Mouse (Mus musculus) neural tube, embryonic 15.5 days (tissue): ENCODE measurements around the gene Mmadhc. TPM values are rescaled to one million over a fixed set of nuclear protein-coding genes. Genes with fewer than 3 reads are reported as not detected.

ENCODE experiments used
- ATAC-seq: fragments of 200-750 bp; cut with Nextera tagmentation; 2 replicates; pipeline ENCODE4 v1.8.0; 2017; ENCODE audit warnings: mild to moderate bottlenecking, moderate TSS enrichment, moderate library complexity; ENCODE audit not compliant: low FRiP score
- H3K27ac ChIP-seq: fragments of 300-500 bp; sonication (generic); replicated peaks from 2 replicates; pipeline ENCODE4 v1.5.1; 2015; ENCODE audit warnings: mild to moderate bottlenecking, inconsistent platforms
- H3K27me3 ChIP-seq: fragments of 300-500 bp; sonication (generic); replicated peaks from 2 replicates; pipeline ENCODE4 v1.6.1; 2015; ENCODE audit warnings: inconsistent platforms
- H3K36me3 ChIP-seq: fragments of 300-500 bp; sonication (generic); 2 replicates; pipeline ENCODE4 v1.6.1; 2015; ENCODE audit warnings: inconsistent platforms
- H3K4me1 ChIP-seq: fragments of 300-500 bp; sonication (generic); 2 replicates; pipeline ENCODE4 v1.6.1; 2015; ENCODE audit warnings: inconsistent platforms
- H3K4me2 ChIP-seq: fragments of 300-500 bp; sonication (generic); 2 replicates; pipeline ENCODE4 v1.6.1; 2015; ENCODE audit warnings: inconsistent platforms, mild to moderate bottlenecking, moderate library complexity
- H3K4me3 ChIP-seq: fragments of 300-500 bp; sonication (generic); replicated peaks from 2 replicates; pipeline ENCODE4 v1.5.1; 2015; ENCODE audit warnings: mild to moderate bottlenecking, inconsistent platforms
- H3K9ac ChIP-seq: fragments of 300-500 bp; sonication (generic); replicated peaks from 2 replicates; pipeline ENCODE4 v1.6.1; 2015; ENCODE audit warnings: mild to moderate bottlenecking, inconsistent platforms
- H3K9me3 ChIP-seq: fragments of 300-500 bp; sonication (generic); replicated peaks from 2 replicates; pipeline ENCODE4 v1.6.1; 2016; ENCODE audit warnings: inconsistent platforms
- WGBS: fragments of 180-500 bp; shearing (Covaris S2); methylation state at CpG from one replicate; pipeline ENCODE4 v1.1.7; 2015; ENCODE audit warnings: mixed read lengths; 5-methylcytosine and 5-hydroxymethylcytosine counted together
- polyA plus RNA-seq: library from polyadenylated mRNA; unstranded; fragments of >200 nt; fragmentation: Nextera tagmentation; extraction: Ambion mirVana; gene quantifications from 2 replicates; pipeline ENCODE4 v1.2.1, GENCODE M21; 2015

Mmadhc gene
- polyA plus RNA-seq, 1 experiment from 2014 or later, result 139 TPM

GRCm38 (mm10) chr2:50254955-50255354, 41.6 kb downstream of the Mmadhc start:
- Histone ChIP-seq H3K9ac (no peak overlapping the region), H3K36me3 (no peaks in the 10 kb centered on the region), H3K27me3 (no peaks in the 10 kb centered on the region), H3K4me1 (no peaks in the 10 kb centered on the region), H3K9me3 (no peaks in the 10 kb centered on the region), H3K4me3 (no peak overlapping the region), H3K4me2 (no peak overlapping the region), H3K27ac (no peak overlapping the region)
- WGBS, result 95% methylated on average over 5 of the region's 5 CpGs
- no peak for ATAC-seq

GRCm38 (mm10) chr2:50248551-50248950, 48.0 kb downstream of the Mmadhc start:
- Histone ChIP-seq H3K27me3 (no peaks in the 10 kb centered on the region), H3K27ac (no peak overlapping the region), H3K4me3 (no peak overlapping the region), H3K9ac (no peak overlapping the region), H3K9me3 (0 out of 2 replicates have a peak, but pooled peaks cover 4% of the 10 kb centered on the region), H3K4me1 (no peaks in the 10 kb centered on the region), H3K4me2 (no peak overlapping the region), H3K36me3 (no peaks in the 10 kb centered on the region)
- WGBS, result 86% methylated on average over 3 of the region's 3 CpGs
- no peak for ATAC-seq

- WGBS, result 78% methylated on average over 8 of the region's 8 CpGs
- Histone ChIP-seq H3K36me3 (no peaks in the 10 kb centered on the region), H3K4me3 (no peak overlapping the region), H3K27ac (no peak overlapping the region), H3K4me1 (no peaks in the 10 kb centered on the region), H3K9ac (no peak overlapping the region), H3K27me3 (no peaks in the 10 kb centered on the region), H3K9me3 (no peaks in the 10 kb centered on the region; the same call in 1 of the 2 replicates), H3K4me2 (no peak overlapping the region)
- ATAC-seq, result no peak
Measured at GRCm38 (mm10) chr2:50233491-50233890, 63.1 kb downstream of the Mmadhc start.

Other genes with a start within 250 kb of the Mmadhc start
- gene Lypd6, start 230.4 kb downstream of the Mmadhc start, polyA plus RNA-seq, result 14.7 and 16.0 TPM in 2 replicates